Comparison of ENCODE assay signal across 33 mouse cellular contexts in the genomic region with DNA sequence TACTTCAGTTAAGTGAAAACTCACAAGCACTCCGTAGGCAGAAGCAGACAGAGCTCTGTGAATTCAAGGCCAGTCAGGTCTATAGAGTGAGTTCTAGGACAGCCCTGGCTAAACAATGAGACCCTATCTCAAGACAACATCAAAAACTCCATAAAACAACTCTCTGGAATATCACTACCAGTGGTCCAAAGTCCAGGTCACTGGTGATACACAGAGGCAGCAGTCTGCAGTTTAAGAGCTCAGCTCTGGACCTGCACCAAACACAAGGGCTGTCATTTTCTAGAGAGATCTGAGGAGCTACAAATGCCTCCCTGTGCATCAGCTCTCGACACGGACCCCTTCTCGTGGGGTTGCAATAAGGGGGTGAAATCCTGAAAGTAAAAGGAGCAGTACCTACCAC. TPM values are rescaled to one million over a fixed set of nuclear protein-coding genes. Genes with fewer than 3 reads are reported as not detected.
DNase-seq lines count a peak whose midpoint lies in the region; ATAC-seq and TF ChIP-seq lines count a peak whose summit lies in the region.
"Had no signal": no experiment of that assay in that cellular context is flagged by ENCODE, and none has a peak within 500 bp of the region (broad histone marks: within the 10 kb centered on the region; RNA-seq: fewer than 3 reads in every experiment).

No protein-coding gene starts in this region.

- TF ChIP-seq EP300 in liver, postnatal 0 days (IDR thresholded peaks at IDR 0.05; ENCODE audit: low read depth): no peak
- no peak for TF ChIP-seq EP300 in stomach, postnatal 0 days (optimal IDR thresholded peaks at IDR 0.05)

- H3K4me1 ChIP-seq in forebrain, embryonic 11.5 days (replicated peaks; ENCODE audit: control insufficient read depth, insufficient read depth, low read length): peaks cover 14% of the 10 kb centered on the region; the same call in 1 of the 2 replicates
- peaks cover 23% of the 10 kb centered on the region for H3K4me1 ChIP-seq in forebrain, embryonic 15.5 days
- H3K4me1 ChIP-seq in liver, adult 2 months (ENCODE audit: control insufficient read depth, insufficient read depth, low read length): peaks cover 29% of the 10 kb centered on the region
- H3K4me1 ChIP-seq in liver, postnatal 0 days (ENCODE audit: insufficient read depth): peaks cover 29% of the 10 kb centered on the region
- H3K4me1 ChIP-seq in stomach, postnatal 0 days (replicated peaks; ENCODE audit: control insufficient read depth, insufficient read depth): peaks cover 7% of the 10 kb centered on the region; the same call in 1 of the 2 replicates

- H3K9me3 ChIP-seq in forebrain, embryonic 11.5 days (ENCODE audit: control insufficient read depth, low read length): no peaks in the 10 kb centered on the region
- H3K9me3 ChIP-seq in forebrain, embryonic 15.5 days: no peaks in the 10 kb centered on the region
- H3K9me3 ChIP-seq in liver, postnatal 0 days (ENCODE audit: low read length): no peaks in the 10 kb centered on the region
- H3K9me3 ChIP-seq in stomach, postnatal 0 days (ENCODE audit: control insufficient read depth, low read length): no peaks in the 10 kb centered on the region
- H3K9me3 ChIP-seq: embryonic facial prominence, embryonic 12.5 days; heart, embryonic 12.5 days; hindbrain, embryonic 13.5 days; limb, embryonic 10.5 days; limb, embryonic 15.5 days had no signal

- no peak overlapping the region for H3K4me3 ChIP-seq in forebrain, embryonic 11.5 days (ENCODE audit: low read depth, low read length)
- no peak overlapping the region for H3K4me3 ChIP-seq in forebrain, embryonic 15.5 days
- H3K4me3 ChIP-seq in liver, adult 2 months (ENCODE audit: insufficient read depth, low read depth, low read length): no peak overlapping the region
- H3K4me3 ChIP-seq in liver, postnatal 0 days (ENCODE audit: low read depth, low read length): no peak overlapping the region
- no peak overlapping the region for H3K4me3 ChIP-seq in stomach, postnatal 0 days (ENCODE audit: low read depth, low read length)
- H3K4me3 ChIP-seq: embryonic facial prominence, embryonic 12.5 days; gastrocnemius, adult 2 months; heart, embryonic 12.5 days; hindbrain, embryonic 13.5 days; limb, embryonic 10.5 days; limb, embryonic 15.5 days had no signal

- no peak overlapping the region for H3K4me2 ChIP-seq in forebrain, embryonic 11.5 days (ENCODE audit: low read depth, low read length, severe bottlenecking)
- H3K4me2 ChIP-seq in forebrain, embryonic 15.5 days (replicated peaks): no peak overlapping the region
- H3K4me2 ChIP-seq in liver, postnatal 0 days (ENCODE audit: low read depth, low read length): no peak overlapping the region
- H3K4me2 ChIP-seq in stomach, postnatal 0 days (replicated peaks; ENCODE audit: low read depth): no peak overlapping the region
- H3K4me2 ChIP-seq: embryonic facial prominence, embryonic 12.5 days; heart, embryonic 12.5 days; hindbrain, embryonic 13.5 days; limb, embryonic 15.5 days had no signal

- H3K79me2 ChIP-seq in liver, adult 2 months (ENCODE audit: control insufficient read depth, insufficient read depth, low read length): peaks cover 14% of the 10 kb centered on the region; the same call in 1 of the 2 replicates

- no peak for ATAC-seq in forebrain, embryonic 11.5 days (replicated peaks; ENCODE audit: low FRiP score)
- ATAC-seq in forebrain, embryonic 15.5 days (replicated peaks): no peak
- no peak for ATAC-seq in liver, postnatal 0 days
- ATAC-seq in stomach, postnatal 0 days (ENCODE audit: low FRiP score, low TSS enrichment): no peak
- ATAC-seq: activated CD4-positive, CD25-positive, alpha-beta regulatory T cell, adult 4 months; forebrain, embryonic 16.5 days; lung, postnatal 0 days had no signal

- no peak overlapping the region for H3K9ac ChIP-seq in forebrain, embryonic 11.5 days (ENCODE audit: low read length)
- H3K9ac ChIP-seq in forebrain, embryonic 15.5 days (replicated peaks): no peak overlapping the region
- H3K9ac ChIP-seq in liver, adult 2 months (ENCODE audit: low read depth, low read length): no peak overlapping the region
- H3K9ac ChIP-seq in liver, postnatal 0 days (replicated peaks): no peak overlapping the region
- no peak overlapping the region for H3K9ac ChIP-seq in stomach, postnatal 0 days (ENCODE audit: low read length)
- H3K9ac ChIP-seq: embryonic facial prominence, embryonic 12.5 days; heart, embryonic 12.5 days; hindbrain, embryonic 13.5 days; limb, embryonic 15.5 days had no signal

- TF ChIP-seq POLR2A in liver, adult 2 months (IDR thresholded peaks at IDR 0.05; ENCODE audit: extremely low read depth, insufficient read depth, low read length): no peak

- no peak for TF ChIP-seq CTCF in liver, adult 2 months (IDR thresholded peaks at IDR 0.05; ENCODE audit: low read depth, low read length)
- TF ChIP-seq CTCF in liver, postnatal 0 days (IDR thresholded peaks at IDR 0.05; ENCODE audit: low read depth): no peak
- no peak for TF ChIP-seq CTCF in stomach, postnatal 0 days (IDR thresholded peaks at IDR 0.05; ENCODE audit: low read depth)

- peak; percentile 31 for DNase-seq in forebrain, embryonic 11.5 days (ENCODE audit: low spot score)
- DNase-seq in liver, adult 2 months (ENCODE audit: extremely low read depth, low read depth, low spot score): peak; percentile 78
- no peak for DNase-seq in liver
- DNase-seq in liver, postnatal 0 days: no peak
- DNase-seq in stomach, postnatal 0 days (ENCODE audit: low spot score): peak; percentile 15
- DNase-seq in heart, adult 9 months (ENCODE audit: low spot score in 2 of 2): no peak
- DNase-seq: adrenal gland, adult 2 months; B cell, adult 2 months; embryo, embryonic 11 days; gastrocnemius, adult 2 months; gastrocnemius, postnatal 36 days; heart, adult 18-20 months; heart, postnatal 4 days; layer of hippocampus, postnatal 36 days; lung, adult 18-20 months; midbrain, embryonic 14.5 days; right cerebral cortex, postnatal 14 days; thymus, adult 2 months; thymus, postnatal 36 days had no signal

- no peaks in the 10 kb centered on the region; the same call in 1 of the 2 replicates for H3K36me3 ChIP-seq in forebrain, embryonic 11.5 days (ENCODE audit: control insufficient read depth, insufficient read depth, low read length)
- peaks cover 10% of the 10 kb centered on the region for H3K36me3 ChIP-seq in forebrain, embryonic 15.5 days
- peaks cover 3% of the 10 kb centered on the region; the same call in 1 of the 2 replicates for H3K36me3 ChIP-seq in liver, adult 2 months (ENCODE audit: control insufficient read depth, insufficient read depth, low read length)
- peaks cover 23% of the 10 kb centered on the region for H3K36me3 ChIP-seq in liver, postnatal 0 days (replicated peaks; ENCODE audit: insufficient read depth, low read length)
- no peaks in the 10 kb centered on the region for H3K36me3 ChIP-seq in stomach, postnatal 0 days (ENCODE audit: control insufficient read depth, insufficient read depth, low read length)

- 93% methylated on average over 4 of the region's 4 CpGs for WGBS in forebrain, embryonic 11.5 days
- WGBS in forebrain, embryonic 15.5 days: 89% methylated on average over 4 of the region's 4 CpGs
- 60% methylated on average over 4 of the region's 4 CpGs for WGBS in liver, adult 2 months
- WGBS in liver, postnatal 0 days (ENCODE audit: insufficient replicate concordance): 70% methylated on average over 4 of the region's 4 CpGs
- WGBS in stomach, postnatal 0 days: 78% methylated on average over 4 of the region's 4 CpGs

- H3K27ac ChIP-seq in forebrain, embryonic 11.5 days (ENCODE audit: low read depth, low read length): no peak overlapping the region
- H3K27ac ChIP-seq in forebrain, embryonic 15.5 days (replicated peaks): no peak overlapping the region
- peak overlapping the region; percentile 66 for H3K27ac ChIP-seq in liver, adult 2 months (replicated peaks; ENCODE audit: insufficient read depth, low read depth, low read length)
- H3K27ac ChIP-seq in liver, postnatal 0 days (ENCODE audit: low read depth): peak overlapping the region; percentile 22; the same call in 1 of the 2 replicates
- no peak overlapping the region for H3K27ac ChIP-seq in stomach, postnatal 0 days (replicated peaks)
- H3K27ac ChIP-seq: embryonic facial prominence, embryonic 12.5 days; gastrocnemius, adult 2 months; hindbrain, embryonic 13.5 days; kidney, postnatal 0 days; limb, embryonic 10.5 days; limb, embryonic 15.5 days; macrophage had no signal

- H3K27me3 ChIP-seq in forebrain, embryonic 11.5 days (ENCODE audit: control insufficient read depth, insufficient read depth, low read length): peaks cover 9% of the 10 kb centered on the region
- H3K27me3 ChIP-seq in forebrain, embryonic 15.5 days: peaks cover 8% of the 10 kb centered on the region
- H3K27me3 ChIP-seq in liver, adult 2 months (ENCODE audit: control insufficient read depth, insufficient read depth, low read length): no peaks in the 10 kb centered on the region
- H3K27me3 ChIP-seq in liver, postnatal 0 days (ENCODE audit: insufficient read depth, low read length): peaks cover 2% of the 10 kb centered on the region; the same call in 1 of the 2 replicates
- H3K27me3 ChIP-seq in stomach, postnatal 0 days (ENCODE audit: control insufficient read depth, insufficient read depth, low read length): no peaks in the 10 kb centered on the region

RNA-seq across cellular contexts. Expression of a gene that starts 3.3 kb away (rescaled TPM):
- polyA plus RNA-seq in forebrain, embryonic 11.5 days (2014; fragmentation: Nextera tagmentation; extraction: Ambion mirVana): 5.4 TPM in 2 replicates
- polyA plus RNA-seq in forebrain, embryonic 15.5 days (2015; fragmentation: Nextera tagmentation; extraction: Ambion mirVana): 20.3 and 21.2 TPM in 2 replicates
- total RNA-seq in liver, adult 2 months (2014; rRNA removed): 25.9 and 27.7 TPM in 2 replicates
- polyA plus RNA-seq in liver, adult 2 months (2012; rRNA removed): 36.6 and 40.6 TPM in 2 replicates
- 7.7 and 8.2 TPM in 2 replicates for polyA plus RNA-seq in liver, postnatal 0 days (2015; fragmentation: Nextera tagmentation; extraction: Ambion mirVana)
- polyA plus RNA-seq in stomach, postnatal 0 days (2015; fragmentation: Nextera tagmentation; extraction: Ambion mirVana): 20.4 and 20.8 TPM in 2 replicates

RNA-seq across cellular contexts. Expression of a gene that starts 6.9 kb away (rescaled TPM):
- polyA plus RNA-seq in forebrain, embryonic 11.5 days (2014; fragmentation: Nextera tagmentation; extraction: Ambion mirVana): not detected in 2 replicates
- polyA plus RNA-seq in forebrain, embryonic 15.5 days (2015; fragmentation: Nextera tagmentation; extraction: Ambion mirVana): 0.85 and 0.96 TPM in 2 replicates
- total RNA-seq in liver, adult 2 months (2014; rRNA removed): not detected in 2 replicates
- not detected in 2 replicates for polyA plus RNA-seq in liver, adult 2 months (2012; rRNA removed)
- 0.81 TPM in 2 replicates for polyA plus RNA-seq in liver, postnatal 0 days (2015; fragmentation: Nextera tagmentation; extraction: Ambion mirVana)
- polyA plus RNA-seq in stomach, postnatal 0 days (2015; fragmentation: Nextera tagmentation; extraction: Ambion mirVana): 3.7 and 4.5 TPM in 2 replicates
- total RNA-seq: CH12.LX; gastrocnemius, adult 2 months; gastrocnemius, postnatal 36 days; heart, adult 18-20 months; heart, postnatal 4 days; monocyte, adult 5-6 weeks had no signal
- polyA plus RNA-seq: activated CD4-positive, CD25-positive, alpha-beta regulatory T cell, adult 4 months; adrenal gland, adult 2 months; macrophage had no signal

RNA-seq across cellular contexts. Expression of a gene that starts 8.4 kb away (rescaled TPM):
- 105 and 106 TPM in 2 replicates for polyA plus RNA-seq in forebrain, embryonic 11.5 days (2014; fragmentation: Nextera tagmentation; extraction: Ambion mirVana)
- polyA plus RNA-seq in forebrain, embryonic 15.5 days (2015; fragmentation: Nextera tagmentation; extraction: Ambion mirVana): 231 and 241 TPM in 2 replicates
- total RNA-seq in liver, adult 2 months (2014; rRNA removed): 403 and 615 TPM in 2 replicates
- 364 and 379 TPM in 2 replicates for polyA plus RNA-seq in liver, adult 2 months (2012; rRNA removed)
- 371 and 389 TPM in 2 replicates for polyA plus RNA-seq in liver, postnatal 0 days (2015; fragmentation: Nextera tagmentation; extraction: Ambion mirVana)
- polyA plus RNA-seq in stomach, postnatal 0 days (2015; fragmentation: Nextera tagmentation; extraction: Ambion mirVana): 537 and 559 TPM in 2 replicates

RNA-seq across cellular contexts. Expression of a gene that starts 8.8 kb away (rescaled TPM):
- 144 and 152 TPM in 2 replicates for polyA plus RNA-seq in forebrain, embryonic 11.5 days (2014; fragmentation: Nextera tagmentation; extraction: Ambion mirVana)
- 116 and 125 TPM in 2 replicates for polyA plus RNA-seq in forebrain, embryonic 15.5 days (2015; fragmentation: Nextera tagmentation; extraction: Ambion mirVana)
- 30.7 and 43.6 TPM in 2 replicates for total RNA-seq in liver, adult 2 months (2014; rRNA removed)
- polyA plus RNA-seq in liver, adult 2 months (2012; rRNA removed): 89.7 and 101 TPM in 2 replicates
- polyA plus RNA-seq in liver, postnatal 0 days (2015; fragmentation: Nextera tagmentation; extraction: Ambion mirVana): 67.1 and 68.6 TPM in 2 replicates
- 75.8 and 85.9 TPM in 2 replicates for polyA plus RNA-seq in stomach, postnatal 0 days (2015; fragmentation: Nextera tagmentation; extraction: Ambion mirVana)

RNA-seq across cellular contexts. Expression of a gene that starts 16.0 kb away (rescaled TPM):
- polyA plus RNA-seq in forebrain, embryonic 11.5 days (2014; fragmentation: Nextera tagmentation; extraction: Ambion mirVana): not detected in 2 replicates
- polyA plus RNA-seq in forebrain, embryonic 15.5 days (2015; fragmentation: Nextera tagmentation; extraction: Ambion mirVana): 1.4 and 1.8 TPM in 2 replicates
- total RNA-seq in liver, adult 2 months (2014; rRNA removed): 0.07 TPM in 1 of 2 replicates, not detected in the other
- polyA plus RNA-seq in liver, adult 2 months (2012; rRNA removed): 0.05 TPM in 1 of 2 replicates, not detected in the other
- polyA plus RNA-seq in liver, postnatal 0 days (2015; fragmentation: Nextera tagmentation; extraction: Ambion mirVana): 0.06 and 0.09 TPM in 2 replicates
- polyA plus RNA-seq in stomach, postnatal 0 days (2015; fragmentation: Nextera tagmentation; extraction: Ambion mirVana): 0.75 and 0.98 TPM in 2 replicates
- total RNA-seq: gastrocnemius, adult 2 months; gastrocnemius, postnatal 36 days; heart, adult 18-20 months; monocyte, adult 5-6 weeks had no signal
- polyA plus RNA-seq: activated CD4-positive, CD25-positive, alpha-beta regulatory T cell, adult 4 months; adrenal gland, adult 2 months; large intestine, adult 2 months; macrophage had no signal

Comparison
In these comparisons a context has a peak if more than half of its experiments do, and no peak if none do; other contexts are left out.
1. DNase-seq: peak in forebrain, embryonic 11.5 days (single experiment), liver, adult 2 months (single experiment) and stomach, postnatal 0 days (single experiment); none in liver (single experiment), liver, postnatal 0 days (single experiment) and heart, adult 9 months (0 of 2).
2. H3K27ac ChIP-seq: peak in liver, adult 2 months (single experiment) and liver, postnatal 0 days (single experiment); none in forebrain, embryonic 11.5 days (single experiment), forebrain, embryonic 15.5 days (single experiment) and stomach, postnatal 0 days (single experiment).